ENCODE assay signal across 8 mouse cellular contexts in the genomic region with DNA sequence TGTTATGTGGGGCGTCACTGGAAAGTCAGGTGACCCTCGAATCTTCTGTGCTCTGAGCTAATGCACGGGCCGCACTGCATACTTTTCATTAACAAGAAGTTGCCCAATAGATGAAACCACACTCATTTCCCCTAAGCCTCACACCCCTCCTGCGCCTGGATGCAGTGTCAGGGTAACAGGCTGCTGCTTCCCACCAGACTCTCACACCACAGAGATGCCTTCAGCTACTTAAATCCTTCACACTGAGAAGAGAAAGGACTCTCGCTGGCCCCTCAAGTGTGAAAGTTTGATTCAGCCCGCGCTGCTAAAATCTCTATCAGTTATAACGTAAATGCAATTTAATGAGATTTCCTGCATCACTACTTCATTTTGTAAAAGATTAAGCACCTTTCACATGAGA. TPM values are rescaled to one million over a fixed set of nuclear protein-coding genes. Genes with fewer than 3 reads are reported as not detected.
DNase-seq lines count a peak whose midpoint lies in the region; ATAC-seq lines count a peak whose summit lies in the region.

No protein-coding gene starts in this region.

- no peaks in the 10 kb centered on the region for H3K9me3 ChIP-seq in forebrain, embryonic 10.5 days
- no peaks in the 10 kb centered on the region for H3K9me3 ChIP-seq in intestine, embryonic 16.5 days (ENCODE audit: control insufficient read depth, low read length)
- H3K9me3 ChIP-seq in midbrain, embryonic 10.5 days (replicated peaks) = no peaks in the 10 kb centered on the region

- peak overlapping the region; percentile 59 for H3K4me2 ChIP-seq in intestine, embryonic 16.5 days (ENCODE audit: low read depth, low read length)

- peak overlapping the region; percentile 87 for H3K27ac ChIP-seq in forebrain, embryonic 10.5 days
- H3K27ac ChIP-seq in intestine, embryonic 16.5 days (ENCODE audit: low read length) = peak overlapping the region; percentile 63
- peak overlapping the region; percentile 89 for H3K27ac ChIP-seq in midbrain, embryonic 10.5 days (replicated peaks)

- WGBS in forebrain, embryonic 10.5 days = 12% methylated on average over 9 of the region's 9 CpGs
- 40% methylated on average over 9 of the region's 9 CpGs for WGBS in intestine, embryonic 16.5 days
- 9% methylated on average over 9 of the region's 9 CpGs for WGBS in midbrain, embryonic 10.5 days

- H3K9ac ChIP-seq in intestine, embryonic 16.5 days (ENCODE audit: low read depth, low read length) = peak overlapping the region; percentile 40

- no peaks in the 10 kb centered on the region for H3K36me3 ChIP-seq in forebrain, embryonic 10.5 days (replicated peaks)
- no peaks in the 10 kb centered on the region for H3K36me3 ChIP-seq in intestine, embryonic 16.5 days (ENCODE audit: control insufficient read depth, insufficient read depth, low read length)
- H3K36me3 ChIP-seq in midbrain, embryonic 10.5 days = no peaks in the 10 kb centered on the region

- intact Hi-C loops in left cerebral cortex, postnatal 4 days (cut with DNase I) = no loop called here
- intact Hi-C loops in left cerebral cortex, postnatal 10 days (cut with DNase I) = no loop called here

- ATAC-seq in intestine, embryonic 16.5 days = peak; percentile 38; the same call in 1 of the 2 replicates

- H3K4me1 ChIP-seq in forebrain, embryonic 10.5 days = peaks cover 32% of the 10 kb centered on the region
- peaks cover 9% of the 10 kb centered on the region for H3K4me1 ChIP-seq in intestine, embryonic 16.5 days (ENCODE audit: control insufficient read depth, insufficient read depth, low read length)
- H3K4me1 ChIP-seq in midbrain, embryonic 10.5 days = peaks cover 40% of the 10 kb centered on the region

- DNase-seq in left cerebral cortex, postnatal 4 days = peak; percentile 14
- no peak for DNase-seq in left cerebral cortex, postnatal 10 days (ENCODE audit: extremely low spot score in 1 of 2, low spot score in 2 of 2)
- DNase-seq in forebrain, embryonic 10.5 days (ENCODE audit: extremely low spot score, low spot score) = peak; percentile 65
- DNase-seq in midbrain, embryonic 10.5 days (ENCODE audit: low spot score) = peak; percentile 79
- DNase-seq in spleen, postnatal 4 days (ENCODE audit: low spot score in 2 of 2) = no peak
- DNase-seq in adipocyte (ENCODE audit: low spot score) = no peak
- no peak for DNase-seq in adrenal gland, postnatal 4 days (ENCODE audit: low spot score in 2 of 2)

- no peaks in the 10 kb centered on the region for H3K27me3 ChIP-seq in forebrain, embryonic 10.5 days (ENCODE audit: poor library complexity, severe bottlenecking)
- no peaks in the 10 kb centered on the region for H3K27me3 ChIP-seq in intestine, embryonic 16.5 days (replicated peaks; ENCODE audit: control insufficient read depth, insufficient read depth, low read length)
- no peaks in the 10 kb centered on the region for H3K27me3 ChIP-seq in midbrain, embryonic 10.5 days (ENCODE audit: low read depth, poor library complexity, severe bottlenecking)

- peak overlapping the region; percentile 42 for H3K4me3 ChIP-seq in forebrain, embryonic 10.5 days
- H3K4me3 ChIP-seq in intestine, embryonic 16.5 days (ENCODE audit: low read length) = peak overlapping the region; percentile 36
- peak overlapping the region; percentile 41 for H3K4me3 ChIP-seq in midbrain, embryonic 10.5 days

RNA-seq across cellular contexts. Expression of gene Ednrb, which starts 54.5 kb away (rescaled TPM):
- 10 to 100 TPM; 80.9 to 85.0 TPM for total RNA-seq in left cerebral cortex, postnatal 4 days (2021)
- total RNA-seq in left cerebral cortex, postnatal 10 days (2021) = 100 to 1,000 TPM; 103 to 113 TPM
- 21.2 and 22.4 TPM in 2 replicates for polyA plus RNA-seq in forebrain, embryonic 10.5 days (2016; fragmentation: Nextera tagmentation; extraction: Ambion mirVana)
- 125 and 133 TPM in 2 replicates for polyA plus RNA-seq in intestine, embryonic 16.5 days (2015; fragmentation: Nextera tagmentation; extraction: Ambion mirVana)
- 48.9 and 81.8 TPM in 2 replicates for polyA plus RNA-seq in midbrain, embryonic 10.5 days (2016; fragmentation: Nextera tagmentation; extraction: Ambion mirVana)
- total RNA-seq in adrenal gland, postnatal 4 days (2021) = 10 to 100 TPM; 70.9 to 72.0 TPM

Comparison
In these comparisons a context has a peak if more than half of its experiments do, and no peak if none do; other contexts are left out.
1. DNase-seq: peak in left cerebral cortex, postnatal 4 days (single experiment), forebrain, embryonic 10.5 days (single experiment) and midbrain, embryonic 10.5 days (single experiment); none in left cerebral cortex, postnatal 10 days (0 of 2), spleen, postnatal 4 days (0 of 2), adipocyte (single experiment) and adrenal gland, postnatal 4 days (0 of 2).
2. Peak in every context shown above with its lines, with median percentiles within 50 percentile points of each other: H3K27ac ChIP-seq and H3K4me3 ChIP-seq.